Comparison of ENCODE assay signal across 8 mouse cellular contexts in genomic region chr3:101109558-101110021, GRCm38 (mm10). TPM values are rescaled to one million over a fixed set of nuclear protein-coding genes. Genes with fewer than 3 reads are reported as not detected.
DNase-seq lines count a peak whose midpoint lies in the region; ATAC-seq lines count a peak whose summit lies in the region.

No protein-coding gene starts in this region.

- peak overlapping the region; percentile 83 for H3K4me3 ChIP-seq in forebrain, embryonic 12.5 days (replicated peaks)
- peak overlapping the region; percentile 59 for H3K4me3 ChIP-seq in liver, embryonic 12.5 days
- peak overlapping the region; percentile 85 for H3K4me3 ChIP-seq in neural tube, embryonic 11.5 days (ENCODE audit: low read depth, low read length)

- peak; percentile 39 for ATAC-seq in forebrain, embryonic 12.5 days (ENCODE audit: low FRiP score)
- 0 out of 2 replicates have a peak, but pooled peaks have one; percentile 7 for ATAC-seq in liver, embryonic 12.5 days
- ATAC-seq in neural tube, embryonic 11.5 days (ENCODE audit: insufficient read depth, low FRiP score, low TSS enrichment), result peak; percentile 46
- no peak for ATAC-seq in megakaryocyte-erythroid progenitor cell, adult 5-6 weeks (replicated peaks; ENCODE audit: low FRiP score, low TSS enrichment, poor library complexity, severe bottlenecking)

- under 1% methylated on average over 35 of the region's 47 CpGs for WGBS in forebrain, embryonic 12.5 days
- WGBS in liver, embryonic 12.5 days (ENCODE audit: insufficient replicate concordance), result 1% methylated on average over 34 of the region's 47 CpGs
- WGBS in neural tube, embryonic 11.5 days, result under 1% methylated on average over 22 of the region's 47 CpGs

- H3K4me1 ChIP-seq in forebrain, embryonic 12.5 days, result peaks cover 66% of the 10 kb centered on the region
- 0 out of 2 replicates have a peak, but pooled peaks cover 11% of the 10 kb centered on the region for H3K4me1 ChIP-seq in liver, embryonic 12.5 days
- H3K4me1 ChIP-seq in neural tube, embryonic 11.5 days (ENCODE audit: control insufficient read depth, insufficient read depth, low read length), result peaks cover 11% of the 10 kb centered on the region

- H3K36me3 ChIP-seq in forebrain, embryonic 12.5 days (replicated peaks), result no peaks in the 10 kb centered on the region
- no peaks in the 10 kb centered on the region for H3K36me3 ChIP-seq in liver, embryonic 12.5 days
- H3K36me3 ChIP-seq in neural tube, embryonic 11.5 days (ENCODE audit: control insufficient read depth, insufficient read depth, low read length), result no peaks in the 10 kb centered on the region

- DNase-seq in cerebellum, adult 9-11 months, result peak; percentile 11
- no peak for DNase-seq in cerebellum, adult 8-10 months
- peak; percentile 44 for DNase-seq in NIH3T3 (ENCODE audit: low read depth)
- peak; percentile 66 for DNase-seq in induced T-regulatory cell, adult 2 months (ENCODE audit: low read depth)
- peak; percentile 47 for DNase-seq in neural tube, embryonic 11.5 days (ENCODE audit: low spot score)

- H3K27ac ChIP-seq in forebrain, embryonic 12.5 days, result peak overlapping the region; percentile 89
- no peak overlapping the region for H3K27ac ChIP-seq in liver, embryonic 12.5 days
- H3K27ac ChIP-seq in neural tube, embryonic 11.5 days (ENCODE audit: low read depth, low read length), result 0 out of 2 replicates have a peak overlapping the region, but pooled peaks have one; percentile 42

- no peaks in the 10 kb centered on the region for H3K27me3 ChIP-seq in forebrain, embryonic 12.5 days
- peaks cover 68% of the 10 kb centered on the region for H3K27me3 ChIP-seq in liver, embryonic 12.5 days (replicated peaks)
- H3K27me3 ChIP-seq in neural tube, embryonic 11.5 days (ENCODE audit: control insufficient read depth, insufficient read depth, low read length), result no peaks in the 10 kb centered on the region

- peak overlapping the region; percentile 86 for H3K4me2 ChIP-seq in forebrain, embryonic 12.5 days
- peak overlapping the region; percentile 65 for H3K4me2 ChIP-seq in liver, embryonic 12.5 days
- peak overlapping the region; percentile 93 for H3K4me2 ChIP-seq in neural tube, embryonic 11.5 days (ENCODE audit: low read depth)

- no peaks in the 10 kb centered on the region for H3K9me3 ChIP-seq in forebrain, embryonic 12.5 days
- no peaks in the 10 kb centered on the region for H3K9me3 ChIP-seq in liver, embryonic 12.5 days (replicated peaks)
- no peaks in the 10 kb centered on the region for H3K9me3 ChIP-seq in neural tube, embryonic 11.5 days (ENCODE audit: control insufficient read depth, low read length)

- H3K9ac ChIP-seq in forebrain, embryonic 12.5 days, result peak overlapping the region; percentile 96
- peak overlapping the region; percentile 53; the same call in 1 of the 2 replicates for H3K9ac ChIP-seq in liver, embryonic 12.5 days
- peak overlapping the region; percentile 89 for H3K9ac ChIP-seq in neural tube, embryonic 11.5 days (ENCODE audit: low read length)

RNA-seq across cellular contexts. Expression of gene Ptgfrn, which starts 0.5 kb away (rescaled TPM):
- 3.9 and 4.5 TPM in 2 replicates for polyA plus RNA-seq in forebrain, embryonic 12.5 days (2016; fragmentation: Nextera tagmentation; extraction: Ambion mirVana)
- 0.68 and 0.78 TPM in 2 replicates for polyA plus RNA-seq in liver, embryonic 12.5 days (2016; fragmentation: Nextera tagmentation; extraction: Ambion mirVana)
- polyA plus RNA-seq in neural tube, embryonic 11.5 days (2014; fragmentation: Nextera tagmentation; extraction: Ambion mirVana), result 3.1 and 3.6 TPM in 2 replicates
- not detected in 2 replicates for total RNA-seq in megakaryocyte-erythroid progenitor cell, adult 5-6 weeks (2014; fragmentation: Nextera tagmentation)
- not detected in 2 replicates for total RNA-seq in megakaryocyte-erythroid progenitor cell, adult 5-6 weeks (2017)
